Mouse (Mus musculus) 416B (cell line): ENCODE data around the gene Krtap21-1.

ENCODE experiments used
- DNase-seq: peaks from one replicate; pipeline ENCODE4 v3.0.0; 2011; ENCODE audit warnings: low read depth

Gene Krtap21-1

GRCm38 (mm10) chr16:89403768-89404167 is at the start of gene Krtap21-1:
Gene Krtap21-1, minus strand, starts transcription at chr16:89403868.
- no peak for DNase-seq

GRCm38 (mm10) chr16:89429586-89429985 is 25.9 kb upstream of the Krtap21-1 start:
- DNase-seq = no peak

DNA sequence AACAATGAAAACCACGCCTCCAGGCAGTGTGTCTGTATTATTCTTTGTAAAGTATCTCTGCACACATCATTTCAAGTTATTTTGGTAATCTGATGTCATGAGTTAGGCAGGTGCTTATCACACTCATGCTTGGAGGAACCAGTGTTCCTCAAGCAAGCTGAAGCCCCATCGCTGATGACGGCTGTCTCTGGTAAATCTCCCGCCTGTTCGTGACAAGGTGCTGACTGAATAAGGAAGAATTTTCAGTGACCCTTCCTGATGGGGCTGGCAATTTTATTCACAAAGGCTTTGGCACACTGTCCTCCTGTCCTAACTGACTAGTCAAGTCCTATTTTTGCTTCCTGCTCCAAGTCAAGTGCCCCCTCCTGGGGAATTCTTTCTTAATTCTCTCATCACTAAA is 21.6 kb upstream of the Krtap21-1 start:
- no peak for DNase-seq

- DNase-seq = no peak
These were observed 16.3 kb upstream of the Krtap21-1 start, which contains the start of gene Krtap6-2 for GRCm38 (mm10) chr16:89420011-89420410. Gene Krtap6-2, minus strand, starts transcription at chr16:89420111.

DNA sequence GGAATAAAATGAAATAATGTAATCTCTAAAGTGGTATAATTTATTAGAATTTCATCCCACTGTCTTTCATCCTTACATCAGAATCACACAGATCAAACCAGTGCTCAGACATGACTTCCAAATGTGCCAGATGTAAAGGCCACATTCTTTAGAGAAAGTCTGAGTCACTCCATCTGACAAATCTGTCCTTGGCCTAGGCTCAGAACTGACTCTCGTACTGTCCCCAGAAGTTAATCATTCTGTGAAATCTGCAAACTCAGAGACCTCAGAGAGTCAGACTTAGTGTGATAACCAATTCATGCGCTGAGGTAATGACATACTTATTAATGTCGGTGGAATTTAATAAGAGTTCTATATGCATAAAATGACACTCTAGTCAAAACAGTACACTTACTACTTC is 12.6 kb upstream of the Krtap21-1 start:
- no peak for DNase-seq

GRCm38 (mm10) chr16:89410345-89411068 is 6.8 kb upstream of the Krtap21-1 start:
- no peak for DNase-seq

DNA sequence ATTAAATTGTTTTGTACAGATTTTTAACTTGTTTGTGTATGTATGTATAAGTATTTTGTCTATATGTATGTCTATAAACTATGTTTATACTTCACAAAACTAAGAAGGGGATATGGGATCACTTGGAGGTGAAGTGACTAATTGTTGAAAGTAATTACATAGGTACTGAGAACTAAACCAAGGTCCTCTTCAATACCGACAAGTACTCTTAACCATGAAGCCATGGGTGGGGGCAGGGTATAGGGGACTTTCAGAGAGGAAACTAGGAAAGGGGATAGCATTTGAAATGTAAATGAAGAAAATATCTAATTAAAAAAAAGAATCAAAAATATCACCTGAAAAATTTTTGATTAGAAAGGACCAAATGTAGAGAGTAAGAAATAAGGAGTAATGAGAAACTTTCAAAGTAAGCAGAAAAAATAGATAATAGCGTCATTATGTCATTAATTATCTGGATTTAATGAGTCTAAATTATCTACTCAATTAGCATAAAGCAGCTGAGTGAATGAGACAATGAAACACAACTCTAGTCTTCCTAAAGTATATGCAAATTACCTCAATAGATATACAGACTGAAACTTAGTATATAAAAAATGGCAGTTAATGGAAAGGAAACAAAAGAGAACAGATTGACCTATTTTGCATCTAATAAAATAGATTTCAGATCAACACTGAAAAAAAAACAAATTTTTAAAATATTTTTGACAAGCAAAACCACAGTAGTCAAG is 30.8 kb downstream of the Krtap21-1 start:
- DNase-seq = no peak
